Mouse (Mus musculus): ENCODE data around the gene Cfap45. TPM values are rescaled to one million over a fixed set of nuclear protein-coding genes. Genes with fewer than 3 reads are reported as not detected.

Gene Cfap45
- polyA plus RNA-seq, 1 experiment, result not detected

GRCm38 (mm10) chr1:172514213-172514529 is 6.4 kb upstream of the Cfap45 start:
- H3K4me3 ChIP-seq (ENCODE audit: insufficient read depth, poor library complexity, severe bottlenecking), result no peak overlapping the region
- TF ChIP-seq FOSL1 (IDR thresholded peaks at IDR 0.05; ENCODE audit: insufficient read depth, low read length, poor library complexity, severe bottlenecking), result no peak
- no peak for TF ChIP-seq MAX (IDR thresholded peaks at IDR 0.05)
- no peak for TF ChIP-seq CTCF (IDR thresholded peaks at IDR 0.05; ENCODE audit: control insufficient read depth, insufficient read depth, insufficient read length)
- H3K27me3 ChIP-seq (ENCODE audit: control insufficient read depth, insufficient read depth, insufficient read length), result no peaks in the 10 kb centered on the region
- H3K79me2 ChIP-seq (ENCODE audit: control insufficient read depth, insufficient read depth), result no peaks in the 10 kb centered on the region
- H3ac ChIP-seq (ENCODE audit: control insufficient read depth, insufficient read length, low read depth), result no peak overlapping the region
- H3K36me3 ChIP-seq (ENCODE audit: control insufficient read depth, insufficient read depth), result peaks cover 3% of the 10 kb centered on the region
- no peaks in the 10 kb centered on the region for H3K79me3 ChIP-seq (ENCODE audit: low read depth)

GRCm38 (mm10) chr1:172514551-172515268 is 5.9 kb upstream of the Cfap45 start:
- peaks cover 1% of the 10 kb centered on the region for H3K36me3 ChIP-seq (ENCODE audit: control insufficient read depth, insufficient read depth)

GRCm38 (mm10) chr1:172515396-172515795 is 5.2 kb upstream of the Cfap45 start:
- no peaks in the 10 kb centered on the region for H3K27me3 ChIP-seq (ENCODE audit: control insufficient read depth, insufficient read depth, insufficient read length)
- no peak overlapping the region for H3K4me3 ChIP-seq (ENCODE audit: insufficient read depth, poor library complexity, severe bottlenecking)
- no peaks in the 10 kb centered on the region for H3K36me3 ChIP-seq (ENCODE audit: control insufficient read depth, insufficient read depth)
- H3K79me2 ChIP-seq (ENCODE audit: control insufficient read depth, insufficient read depth), result no peaks in the 10 kb centered on the region
- TF ChIP-seq USF1 (IDR thresholded peaks at IDR 0.05; ENCODE audit: low read depth) (no peak), MAX (IDR thresholded peaks at IDR 0.05) (no peak), CEBPB (IDR thresholded peaks at IDR 0.05; ENCODE audit: low read depth) (no peak), FOSL1 (IDR thresholded peaks at IDR 0.05; ENCODE audit: insufficient read depth, low read length, poor library complexity, severe bottlenecking) (no peak), MYOD1 (IDR thresholded peaks at IDR 0.05; ENCODE audit: control insufficient read depth, insufficient read length, low read depth) (no peak)
- H3K79me3 ChIP-seq (ENCODE audit: low read depth), result no peaks in the 10 kb centered on the region
- H3ac ChIP-seq (ENCODE audit: control insufficient read depth, insufficient read length, low read depth), result no peak overlapping the region

More at GRCm38 (mm10) chr1:172514551-172515268, 5.9 kb upstream of the Cfap45 start:
- no peak overlapping the region for H3K4me3 ChIP-seq (ENCODE audit: insufficient read depth, poor library complexity, severe bottlenecking)
- TF ChIP-seq FOSL1 (IDR thresholded peaks at IDR 0.05; ENCODE audit: insufficient read depth, low read length, poor library complexity, severe bottlenecking), result no peak
- no peak for TF ChIP-seq USF1 (IDR thresholded peaks at IDR 0.05; ENCODE audit: low read depth)
- no peak for TF ChIP-seq MYOG (IDR thresholded peaks at IDR 0.05; ENCODE audit: control insufficient read depth, extremely low read depth, insufficient read length)
- no peak for TF ChIP-seq MAX (IDR thresholded peaks at IDR 0.05)
- TF ChIP-seq MYOD1 (IDR thresholded peaks at IDR 0.05; ENCODE audit: control insufficient read depth, insufficient read length, low read depth), result no peak
- no peaks in the 10 kb centered on the region for H3K79me2 ChIP-seq (ENCODE audit: control insufficient read depth, insufficient read depth)
- H3ac ChIP-seq (ENCODE audit: control insufficient read depth, insufficient read length, low read depth), result no peak overlapping the region
- H3K79me3 ChIP-seq (ENCODE audit: low read depth), result no peaks in the 10 kb centered on the region
- no peaks in the 10 kb centered on the region for H3K27me3 ChIP-seq (ENCODE audit: control insufficient read depth, insufficient read depth, insufficient read length)

GRCm38 (mm10) chr1:172518013-172518412 is 2.6 kb upstream of the Cfap45 start:
- Histone ChIP-seq H3K79me2 (ENCODE audit: control insufficient read depth, insufficient read depth) (no peaks in the 10 kb centered on the region), H3K79me3 (ENCODE audit: low read depth) (no peaks in the 10 kb centered on the region), H3K27me3 (ENCODE audit: control insufficient read depth, insufficient read depth, insufficient read length) (no peaks in the 10 kb centered on the region), H3K36me3 (ENCODE audit: control insufficient read depth, insufficient read depth) (no peaks in the 10 kb centered on the region), H3ac (ENCODE audit: control insufficient read depth, insufficient read length, low read depth) (no peak overlapping the region), H3K4me3 (ENCODE audit: insufficient read depth, poor library complexity, severe bottlenecking) (no peak overlapping the region)
- TF ChIP-seq MAX (IDR thresholded peaks at IDR 0.05) (no peak), MYOD1 (IDR thresholded peaks at IDR 0.05; ENCODE audit: control insufficient read depth, insufficient read length, low read depth) (no peak), USF1 (IDR thresholded peaks at IDR 0.05; ENCODE audit: low read depth) (no peak), CEBPB (IDR thresholded peaks at IDR 0.05; ENCODE audit: low read depth) (no peak), MYOG (IDR thresholded peaks at IDR 0.05; ENCODE audit: control insufficient read depth, extremely low read depth, insufficient read length) (no peak), CTCF (IDR thresholded peaks at IDR 0.05; ENCODE audit: control insufficient read depth, insufficient read depth, insufficient read length) (no peak), FOSL1 (IDR thresholded peaks at IDR 0.05; ENCODE audit: insufficient read depth, low read length, poor library complexity, severe bottlenecking) (no peak)

GRCm38 (mm10) chr1:172519644-172520043 is 957 bp upstream of the Cfap45 start:
- Histone ChIP-seq H3K79me3 (ENCODE audit: low read depth) (no peaks in the 10 kb centered on the region), H3K36me3 (ENCODE audit: control insufficient read depth, insufficient read depth) (no peaks in the 10 kb centered on the region), H3K4me3 (ENCODE audit: insufficient read depth, poor library complexity, severe bottlenecking) (no peak overlapping the region), H3K79me2 (ENCODE audit: control insufficient read depth, insufficient read depth) (no peaks in the 10 kb centered on the region), H3ac (ENCODE audit: control insufficient read depth, insufficient read length, low read depth) (no peak overlapping the region), H3K27me3 (ENCODE audit: control insufficient read depth, insufficient read depth, insufficient read length) (no peaks in the 10 kb centered on the region)
- TF ChIP-seq CEBPB (IDR thresholded peaks at IDR 0.05; ENCODE audit: low read depth) (no peak), MYOD1 (IDR thresholded peaks at IDR 0.05; ENCODE audit: control insufficient read depth, insufficient read length, low read depth) (no peak), CTCF (IDR thresholded peaks at IDR 0.05; ENCODE audit: control insufficient read depth, insufficient read depth, insufficient read length) (no peak), MYOG (IDR thresholded peaks at IDR 0.05; ENCODE audit: control insufficient read depth, extremely low read depth, insufficient read length) (no peak), MAX (IDR thresholded peaks at IDR 0.05) (no peak), USF1 (IDR thresholded peaks at IDR 0.05; ENCODE audit: low read depth) (no peak), FOSL1 (IDR thresholded peaks at IDR 0.05; ENCODE audit: insufficient read depth, low read length, poor library complexity, severe bottlenecking) (no peak)

- Histone ChIP-seq H3K27me3 (ENCODE audit: control insufficient read depth, insufficient read depth, insufficient read length) (no peaks in the 10 kb centered on the region), H3K4me3 (ENCODE audit: insufficient read depth, poor library complexity, severe bottlenecking) (no peak overlapping the region), H3ac (ENCODE audit: control insufficient read depth, insufficient read length, low read depth) (no peak overlapping the region), H3K79me2 (ENCODE audit: control insufficient read depth, insufficient read depth) (no peaks in the 10 kb centered on the region), H3K36me3 (ENCODE audit: control insufficient read depth, insufficient read depth) (no peaks in the 10 kb centered on the region), H3K79me3 (ENCODE audit: low read depth) (no peaks in the 10 kb centered on the region)
- no peak for TF ChIP-seq CTCF (IDR thresholded peaks at IDR 0.05; ENCODE audit: control insufficient read depth, insufficient read depth, insufficient read length)
- TF ChIP-seq MAX (IDR thresholded peaks at IDR 0.05), result no peak
- no peak for TF ChIP-seq USF1 (IDR thresholded peaks at IDR 0.05; ENCODE audit: low read depth)
- TF ChIP-seq CEBPB (IDR thresholded peaks at IDR 0.05; ENCODE audit: low read depth), result no peak
- no peak for TF ChIP-seq MYOG (IDR thresholded peaks at IDR 0.05; ENCODE audit: control insufficient read depth, extremely low read depth, insufficient read length)
- TF ChIP-seq FOSL1 (IDR thresholded peaks at IDR 0.05; ENCODE audit: insufficient read depth, low read length, poor library complexity, severe bottlenecking), result no peak
- TF ChIP-seq MYOD1 (IDR thresholded peaks at IDR 0.05; ENCODE audit: control insufficient read depth, insufficient read length, low read depth), result no peak
These were observed 1.9 kb downstream of the Cfap45 start for GRCm38 (mm10) chr1:172522524-172522923.

Data from C2C12 (cell line).